Mouse (Mus musculus): ENCODE data around the gene Tcf3.
A peak's percentile ranks its signal among the peaks of the same experiment; 100 is the strongest.

The Tcf3 gene

GRCm38 (mm10) chr10:80437973-80438372, 4.5 kb upstream of the Tcf3 start:
- no peak for DNase-seq (ENCODE audit: low read depth, low spot score)

- no peak for DNase-seq (ENCODE audit: low read depth, low spot score)
Observed at GRCm38 (mm10) chr10:80436276-80436675, 2.8 kb upstream of the Tcf3 start.

DNA sequence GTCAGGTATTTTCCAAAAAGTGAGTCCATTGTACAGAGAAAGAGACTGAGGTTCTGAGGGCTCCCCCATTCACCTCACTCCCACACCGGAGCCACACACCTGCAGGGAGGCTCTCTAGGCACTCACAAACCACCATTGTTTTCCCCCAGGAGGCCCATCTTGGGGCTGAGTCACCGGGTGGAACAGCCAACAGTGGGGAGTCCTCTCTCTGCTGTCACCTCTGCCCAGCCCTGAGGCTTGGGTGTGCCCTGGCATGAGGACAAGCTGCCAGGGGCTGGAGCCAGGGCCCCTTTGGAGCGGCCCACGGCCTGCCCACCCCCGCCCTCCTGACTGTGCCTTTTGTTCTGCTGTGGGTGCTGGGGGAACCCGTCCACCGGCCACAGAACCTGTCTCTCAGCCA, 2.3 kb upstream of the Tcf3 start:
- DNase-seq (ENCODE audit: low read depth, low spot score): no peak

DNA sequence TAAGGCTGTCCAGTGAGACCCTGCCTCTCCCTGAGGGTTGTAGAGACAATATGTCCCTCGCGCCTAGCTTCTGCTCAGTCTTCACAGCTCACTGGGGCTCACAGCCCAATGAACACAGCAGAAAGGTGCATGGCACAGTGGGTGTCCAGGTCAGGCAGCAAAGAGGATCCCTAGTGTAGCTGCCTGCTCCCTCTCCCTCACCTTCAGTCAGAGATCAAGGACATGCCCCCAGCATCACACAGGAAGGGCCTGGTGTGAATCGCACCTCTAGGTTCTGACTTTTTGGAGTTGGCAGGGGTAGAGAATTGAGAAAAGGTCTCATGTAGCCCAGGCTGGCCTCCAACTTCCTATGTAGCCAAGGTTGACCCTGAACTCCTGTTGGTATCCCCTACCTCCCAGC, 1.4 kb upstream of the Tcf3 start:
- no peak for DNase-seq (ENCODE audit: low read depth, low spot score)

GRCm38 (mm10) chr10:80434233-80434592, 766 bp upstream of the Tcf3 start:
- DNase-seq (ENCODE audit: low read depth, low spot score): no peak

DNA sequence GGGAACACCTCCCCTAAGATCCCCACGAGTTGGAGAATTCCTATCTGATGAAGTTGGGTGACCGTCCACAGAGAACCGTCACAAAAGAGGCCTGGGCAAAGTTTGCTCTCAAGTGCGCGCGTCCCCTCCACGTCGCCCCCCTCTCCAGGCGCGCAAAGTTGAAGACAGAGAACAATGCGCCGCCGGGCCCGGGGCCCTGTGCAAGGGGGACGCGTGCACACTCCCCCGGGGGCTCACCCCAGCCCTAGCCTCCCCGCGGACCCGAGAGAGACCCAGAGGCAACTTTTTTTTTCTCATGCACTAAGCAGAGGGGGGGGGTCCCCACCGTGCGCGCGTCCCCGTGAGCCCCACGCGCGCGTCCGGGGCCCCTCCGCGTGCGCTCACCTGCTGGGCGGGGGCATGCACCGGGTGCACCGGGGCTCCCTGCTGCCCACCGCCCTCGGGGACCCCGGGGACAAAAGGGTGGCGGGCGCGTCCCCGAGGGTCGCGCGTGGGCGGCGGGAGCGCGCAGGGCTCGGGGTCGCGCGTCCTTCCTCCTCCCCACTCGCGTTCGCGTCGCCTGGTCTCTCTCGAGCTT, 423 bp downstream of the Tcf3 start:
- DNase-seq (ENCODE audit: low read depth, low spot score): peak; percentile 37

- DNase-seq (ENCODE audit: low read depth, low spot score): no peak
Observed at GRCm38 (mm10) chr10:80432387-80432785, 1.1 kb downstream of the Tcf3 start.

DNA sequence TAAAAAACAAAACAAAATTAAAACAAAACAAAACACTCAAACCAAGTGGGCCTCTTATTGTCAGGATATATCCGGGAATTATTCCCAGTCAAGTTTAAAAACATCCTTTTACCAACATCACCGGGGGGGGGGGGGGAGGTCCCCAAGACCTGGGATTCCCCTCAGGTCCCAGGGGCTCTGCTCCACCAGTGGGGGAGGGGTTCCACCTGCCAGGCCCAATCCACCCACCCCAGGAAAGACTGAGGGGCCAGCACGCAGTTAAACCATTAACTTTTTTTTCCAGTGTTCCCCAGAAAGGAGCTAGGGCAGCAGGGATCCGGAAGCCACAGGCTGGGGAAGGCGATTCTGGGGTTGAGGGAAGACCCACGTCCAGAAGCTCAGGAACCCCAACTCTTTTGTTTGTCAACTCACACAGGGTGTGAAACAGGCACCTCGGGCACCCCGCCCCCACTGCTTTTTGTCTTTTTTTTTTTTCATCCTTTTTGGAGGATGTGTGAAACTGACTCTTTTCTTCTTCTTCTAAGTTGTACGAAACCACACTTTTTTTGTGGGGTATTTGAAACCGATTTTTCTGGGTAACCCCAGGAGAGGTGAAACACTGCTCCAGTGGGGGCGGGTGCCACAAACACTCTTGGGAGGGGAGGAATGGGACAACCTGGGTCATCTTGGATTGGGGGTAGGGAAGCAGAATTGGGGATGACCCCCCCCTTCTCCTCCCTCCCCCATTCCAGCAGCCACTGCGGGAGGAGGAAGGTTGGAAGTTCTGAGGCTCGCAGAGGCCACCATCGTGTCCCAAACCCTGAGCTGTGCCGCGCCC, 1.7 kb downstream of the Tcf3 start:
- DNase-seq (ENCODE audit: low read depth, low spot score): no peak

DNA sequence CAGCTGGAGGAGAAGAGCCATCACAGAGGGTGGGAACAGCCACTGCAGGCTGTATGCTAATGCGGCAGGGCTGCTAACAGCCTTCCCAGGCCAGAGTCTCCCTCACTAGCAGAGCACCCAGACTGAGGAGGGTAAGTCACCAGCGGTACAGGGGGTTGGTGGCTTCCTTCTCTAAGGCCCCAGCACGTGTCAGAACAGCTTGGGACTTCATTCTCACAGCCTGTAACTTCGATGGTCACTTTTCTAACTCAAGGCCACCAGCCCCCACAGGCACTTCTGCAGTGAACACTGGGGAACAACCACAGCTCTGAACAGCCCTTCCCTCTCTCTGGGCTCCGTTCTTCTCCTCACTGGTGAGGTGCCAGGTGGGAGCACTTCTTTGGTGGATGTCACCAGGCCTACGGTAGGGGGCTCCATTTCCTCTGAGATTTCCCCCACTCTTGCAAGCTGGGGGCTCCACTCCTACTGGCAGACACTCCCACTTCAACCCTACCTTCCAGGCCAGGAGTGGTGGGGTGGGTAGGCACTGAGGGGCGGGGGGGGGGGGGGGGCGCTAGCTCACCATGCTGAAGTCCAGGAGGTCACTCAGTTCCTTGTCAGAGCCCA, 3.0 kb downstream of the Tcf3 start:
- no peak for DNase-seq (ENCODE audit: low read depth, low spot score)

DNA sequence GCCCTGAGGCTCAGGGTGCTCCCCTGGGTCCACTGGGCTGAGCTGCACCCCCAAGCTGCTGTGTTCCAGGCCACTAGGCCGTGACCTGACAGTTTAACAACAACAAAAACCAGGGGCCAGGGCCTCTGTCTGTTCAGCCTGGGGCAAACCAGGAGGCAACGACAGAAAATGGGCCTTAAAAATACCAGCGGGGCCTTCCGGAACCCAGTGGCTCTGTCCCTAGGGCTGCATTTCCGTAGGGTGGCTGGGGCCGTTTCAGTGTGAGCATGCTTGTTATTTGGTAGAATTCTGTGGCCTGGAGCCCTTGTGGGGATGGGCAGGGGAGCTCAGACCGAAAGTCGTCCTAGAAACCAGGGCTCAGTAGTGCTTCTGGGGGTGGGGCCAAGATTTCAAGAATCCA, 3.6 kb downstream of the Tcf3 start:
- no peak for DNase-seq (ENCODE audit: low read depth, low spot score)

DNA sequence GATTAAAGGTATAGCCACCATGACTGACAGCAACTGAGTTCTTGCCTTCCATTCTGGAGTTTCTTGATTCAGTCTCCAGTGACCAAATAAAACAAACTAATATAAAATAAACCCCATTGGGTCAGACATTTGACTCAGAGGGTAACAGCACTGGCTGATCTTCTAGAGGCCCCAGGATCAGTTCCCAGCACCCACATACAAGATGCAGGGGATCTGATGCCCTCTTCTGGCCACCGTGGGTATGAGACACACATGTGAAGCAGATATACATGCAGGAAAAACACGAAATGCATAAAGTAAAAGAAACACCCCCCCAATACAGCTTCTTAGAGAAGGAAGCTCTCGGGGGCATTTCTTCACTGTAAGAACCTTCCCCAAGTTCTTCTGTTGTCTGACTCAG, 8.4 kb downstream of the Tcf3 start:
- DNase-seq (ENCODE audit: low read depth, low spot score): no peak

DNA sequence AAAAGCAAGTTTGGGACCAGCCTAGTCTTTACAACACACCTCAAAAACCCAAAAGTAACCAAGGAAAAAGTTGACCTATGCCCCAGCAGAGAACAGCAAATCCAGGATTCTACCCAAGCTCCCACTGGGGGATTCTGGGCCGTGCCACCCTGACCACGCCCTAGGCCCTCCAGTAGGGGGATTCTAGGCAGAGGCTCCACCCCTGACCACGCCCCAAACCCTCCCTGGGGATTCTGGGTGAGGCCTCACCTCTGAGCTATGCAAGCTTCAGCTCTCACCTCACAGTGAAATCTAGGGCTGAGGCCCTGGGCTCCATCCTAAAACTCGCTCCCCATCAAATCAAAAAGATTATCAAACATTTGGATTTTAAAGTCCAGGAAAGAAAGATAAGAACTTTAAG, 9.9 kb downstream of the Tcf3 start:
- no peak for DNase-seq (ENCODE audit: low read depth, low spot score)

DNA sequence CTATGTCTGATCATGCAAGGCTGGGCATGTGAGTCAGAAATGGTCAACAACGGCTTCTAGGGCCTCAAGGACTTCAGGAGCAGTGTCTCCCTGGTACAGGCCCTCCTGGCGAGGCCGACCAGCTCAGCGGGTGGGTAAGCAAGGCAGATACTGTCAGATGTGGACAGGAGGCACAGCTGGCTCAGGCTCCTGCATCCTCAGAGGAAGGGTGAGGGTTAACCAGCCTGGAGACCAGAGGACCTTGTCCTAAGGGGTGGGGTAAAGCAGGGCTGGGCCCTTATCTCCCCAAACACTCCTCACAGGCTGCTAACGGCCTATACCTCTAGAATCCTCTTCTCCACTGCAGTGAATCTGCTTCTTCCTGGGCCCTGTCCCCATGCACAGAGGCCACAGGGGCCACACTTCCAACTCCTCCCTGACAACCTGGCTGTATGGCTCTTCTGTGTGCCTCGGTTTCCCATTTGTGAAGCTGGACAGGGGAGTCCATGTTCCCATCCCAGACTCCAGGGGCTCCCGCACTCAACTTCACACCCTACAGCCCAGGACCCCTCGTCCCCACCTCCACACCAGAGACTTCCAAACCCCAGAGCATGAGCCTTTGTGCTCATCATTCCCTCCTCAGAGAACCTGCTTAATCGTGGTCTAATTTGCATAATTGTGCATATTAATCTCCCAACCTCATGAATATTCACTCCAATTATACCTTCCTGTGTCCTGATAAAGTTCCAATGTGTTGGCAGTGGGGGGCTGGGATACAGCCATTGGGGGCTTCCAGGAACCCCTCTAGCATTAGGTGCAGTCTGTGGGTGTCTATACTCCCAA, 11.6 kb downstream of the Tcf3 start:
- DNase-seq (ENCODE audit: low read depth, low spot score): no peak

DNA sequence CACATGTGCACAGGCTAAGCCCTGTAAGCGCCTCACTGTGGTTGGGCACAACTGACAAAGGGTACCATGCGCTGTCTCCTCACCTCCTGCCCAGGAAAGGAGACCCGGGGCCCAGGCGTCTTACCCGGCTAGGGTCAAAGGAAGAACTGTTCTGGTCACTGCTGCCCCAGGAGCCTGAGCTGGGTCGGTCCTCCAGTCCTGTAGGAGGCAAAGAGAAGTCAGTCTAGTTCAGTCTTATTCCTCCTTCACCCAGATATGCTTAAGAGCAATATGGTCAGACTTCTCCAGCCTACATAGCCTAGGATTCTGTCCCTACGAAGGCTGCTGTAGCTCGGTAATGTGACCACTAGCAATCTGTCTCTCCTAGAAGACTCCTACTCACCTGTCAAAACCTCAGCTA, 12.2 kb downstream of the Tcf3 start:
- DNase-seq (ENCODE audit: low read depth, low spot score): no peak

DNA sequence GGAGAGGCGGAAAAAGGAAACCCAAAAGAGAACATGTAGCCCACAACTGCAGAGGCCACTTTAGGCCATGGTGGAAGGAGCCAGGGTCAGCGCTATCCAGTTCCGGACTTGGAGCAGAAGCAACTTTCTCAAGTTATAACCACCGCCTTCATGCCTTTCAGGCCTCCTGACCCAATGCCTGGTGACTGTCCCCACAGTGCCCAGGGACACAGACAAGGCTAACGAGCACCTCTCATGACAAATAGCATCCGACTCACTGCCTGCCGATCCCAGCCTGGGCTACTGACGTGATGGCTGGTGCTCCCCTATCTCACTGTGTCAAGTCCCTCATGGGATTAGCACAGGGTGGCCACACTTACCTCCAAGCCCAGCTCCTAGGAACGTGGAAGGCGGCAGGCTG, 12.7 kb downstream of the Tcf3 start:
- DNase-seq (ENCODE audit: low read depth, low spot score): no peak

- DNase-seq (ENCODE audit: low read depth, low spot score): no peak
Observed at GRCm38 (mm10) chr10:80419419-80419818, 14.0 kb downstream of the Tcf3 start.

GRCm38 (mm10) chr10:80418311-80418710, 15.1 kb downstream of the Tcf3 start:
- no peak for DNase-seq (ENCODE audit: low read depth, low spot score)

DNA sequence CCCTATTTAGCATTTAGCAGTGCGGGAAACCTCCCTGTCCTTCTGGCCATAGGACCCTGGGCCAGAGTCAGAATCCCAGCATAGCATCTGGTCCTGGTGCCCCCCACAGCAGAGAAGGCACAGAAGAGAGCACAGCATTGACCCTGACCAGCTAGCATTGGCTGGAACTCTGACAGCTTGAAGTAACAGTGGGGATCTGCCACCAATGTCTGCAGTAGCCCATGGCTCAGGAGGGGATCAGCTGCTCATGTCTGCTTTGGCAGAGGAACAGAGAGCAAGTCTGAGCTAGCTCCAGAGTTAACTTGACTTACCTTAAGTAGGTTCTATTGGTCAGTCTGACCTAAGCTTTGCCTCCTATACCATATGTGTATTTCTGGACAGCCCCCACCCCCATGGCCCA, 15.6 kb downstream of the Tcf3 start:
- no peak for DNase-seq (ENCODE audit: low read depth, low spot score)

DNA sequence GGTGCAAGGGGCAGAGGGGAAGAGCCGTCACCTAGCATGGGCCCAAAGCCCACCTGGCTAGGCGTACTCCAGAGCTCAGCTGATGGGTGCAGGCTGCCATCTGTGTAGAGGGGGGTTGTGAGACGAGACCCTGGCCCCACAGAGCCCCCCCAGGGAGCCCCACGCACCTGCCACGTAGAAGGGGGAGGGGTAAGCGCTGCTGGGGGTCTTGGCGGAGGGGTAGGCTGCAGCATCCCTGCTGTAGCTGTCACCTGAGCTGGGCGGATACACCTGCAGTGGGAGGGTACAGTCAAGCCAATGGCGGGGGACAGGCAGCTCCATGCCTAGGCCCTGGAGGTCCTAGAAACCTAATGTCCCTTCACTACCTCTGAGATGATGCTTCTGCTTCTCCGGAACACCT, 16.1 kb downstream of the Tcf3 start:
- no peak for DNase-seq (ENCODE audit: low read depth, low spot score)

DNA sequence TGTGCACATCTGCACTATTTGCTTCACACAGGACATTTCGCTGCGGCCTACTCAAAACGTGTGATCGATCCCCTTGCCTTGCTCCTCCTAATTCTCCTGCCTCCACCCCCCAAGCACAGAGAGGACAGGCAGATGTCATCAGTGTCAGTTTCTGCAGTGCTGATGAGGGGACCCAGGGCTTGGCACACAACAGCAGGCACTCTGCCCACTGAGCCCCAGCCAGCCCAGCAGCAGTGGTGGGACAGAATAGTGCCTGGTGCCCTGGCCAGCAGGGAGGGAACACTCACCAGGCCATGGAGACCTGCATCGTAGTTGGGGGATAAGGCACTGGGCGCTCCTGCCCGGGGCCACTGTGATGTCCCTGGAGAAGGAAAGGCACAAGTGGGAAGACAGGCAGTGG, 17.9 kb downstream of the Tcf3 start:
- no peak for DNase-seq (ENCODE audit: low read depth, low spot score)

- DNase-seq (ENCODE audit: low read depth, low spot score): no peak
Observed at GRCm38 (mm10) chr10:80412656-80413541, 20.5 kb downstream of the Tcf3 start.
